24 mouse cellular contexts compared by ENCODE assay signal in the genomic region with DNA sequence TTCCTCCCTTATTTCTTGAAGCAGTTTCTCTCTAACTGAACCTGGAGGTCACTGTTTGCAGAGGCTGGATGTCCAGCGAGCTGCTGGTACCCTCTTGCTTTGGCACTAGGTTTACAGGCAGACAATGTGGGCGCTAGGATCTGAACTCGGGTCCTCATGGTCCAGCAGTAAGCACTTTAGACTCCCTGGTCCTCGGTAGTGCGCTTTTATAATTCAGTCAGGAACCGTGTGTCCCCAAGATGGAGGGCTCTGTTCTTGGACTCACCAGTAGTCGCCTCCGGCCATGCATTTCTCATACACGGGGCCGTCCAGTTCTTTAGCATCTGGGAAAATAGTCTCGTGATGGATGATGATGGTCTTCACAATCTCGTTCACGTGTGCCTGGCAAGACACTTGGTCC.
DNase-seq lines count a peak whose midpoint lies in the region; ATAC-seq lines count a peak whose summit lies in the region.
"Had no signal": no experiment of that assay in that cellular context is flagged by ENCODE, and none has a peak within 500 bp of the region (broad histone marks: within the 10 kb centered on the region; RNA-seq: fewer than 3 reads in every experiment).

No protein-coding gene starts in this region.

- no peak overlapping the region for H3K4me2 ChIP-seq in forebrain, embryonic 11.5 days (ENCODE audit: low read depth, low read length, severe bottlenecking)
- no peak overlapping the region for H3K4me2 ChIP-seq in forebrain, embryonic 14.5 days (ENCODE audit: low read length)
- H3K4me2 ChIP-seq: embryonic facial prominence, embryonic 12.5 days; forebrain, embryonic 12.5 days; forebrain, embryonic 15.5 days had no signal

- no peaks in the 10 kb centered on the region for H3K36me3 ChIP-seq in forebrain, embryonic 11.5 days (ENCODE audit: control insufficient read depth, insufficient read depth, low read length)
- peaks cover 37% of the 10 kb centered on the region for H3K36me3 ChIP-seq in forebrain, embryonic 14.5 days (ENCODE audit: control insufficient read depth, insufficient read depth, low read length)
- 0 out of 2 replicates have a peak, but pooled peaks cover 7% of the 10 kb centered on the region for H3K36me3 ChIP-seq in heart, embryonic 10.5 days
- H3K36me3 ChIP-seq in limb, embryonic 10.5 days: peaks cover 8% of the 10 kb centered on the region; the same call in 1 of the 2 replicates
- H3K36me3 ChIP-seq: G1E had no signal

- H3K4me3 ChIP-seq in forebrain, embryonic 11.5 days (ENCODE audit: low read depth, low read length): no peak overlapping the region
- no peak overlapping the region for H3K4me3 ChIP-seq in forebrain, embryonic 14.5 days (ENCODE audit: low read depth, low read length)
- no peak overlapping the region for H3K4me3 ChIP-seq in heart, embryonic 10.5 days
- H3K4me3 ChIP-seq in limb, embryonic 10.5 days: no peak overlapping the region
- H3K4me3 ChIP-seq: embryonic facial prominence, embryonic 10.5 days; embryonic facial prominence, embryonic 12.5 days; forebrain, embryonic 12.5 days; forebrain, embryonic 15.5 days had no signal

- H3K27me3 ChIP-seq in forebrain, embryonic 11.5 days (ENCODE audit: control insufficient read depth, insufficient read depth, low read length): no peaks in the 10 kb centered on the region
- H3K27me3 ChIP-seq in forebrain, embryonic 14.5 days (replicated peaks; ENCODE audit: control insufficient read depth, insufficient read depth, low read length): no peaks in the 10 kb centered on the region
- no peaks in the 10 kb centered on the region for H3K27me3 ChIP-seq in heart, embryonic 10.5 days (ENCODE audit: insufficient read depth, poor library complexity, severe bottlenecking)
- no peaks in the 10 kb centered on the region for H3K27me3 ChIP-seq in limb, embryonic 10.5 days (ENCODE audit: low read depth, poor library complexity, severe bottlenecking)
- H3K27me3 ChIP-seq: CH12.LX; embryonic facial prominence, embryonic 12.5 days; forebrain, embryonic 12.5 days; forebrain, embryonic 15.5 days; Patski had no signal

- 0 out of 2 replicates have a peak, but pooled peaks cover 2% of the 10 kb centered on the region for H3K4me1 ChIP-seq in forebrain, embryonic 11.5 days (replicated peaks; ENCODE audit: control insufficient read depth, insufficient read depth, low read length)
- no peaks in the 10 kb centered on the region for H3K4me1 ChIP-seq in forebrain, embryonic 14.5 days (ENCODE audit: control insufficient read depth, insufficient read depth, low read length)
- H3K4me1 ChIP-seq in heart, embryonic 10.5 days: peaks cover 8% of the 10 kb centered on the region; the same call in 1 of the 2 replicates
- no peaks in the 10 kb centered on the region for H3K4me1 ChIP-seq in limb, embryonic 10.5 days
- H3K4me1 ChIP-seq: embryonic facial prominence, embryonic 12.5 days had no signal

- no peak overlapping the region for H3K27ac ChIP-seq in forebrain, embryonic 11.5 days (ENCODE audit: low read depth, low read length)
- no peak overlapping the region for H3K27ac ChIP-seq in forebrain, embryonic 14.5 days (ENCODE audit: low read depth, low read length)
- no peak overlapping the region for H3K27ac ChIP-seq in heart, embryonic 10.5 days
- H3K27ac ChIP-seq in limb, embryonic 10.5 days: no peak overlapping the region
- H3K27ac ChIP-seq: embryonic facial prominence, embryonic 10.5 days; embryonic facial prominence, embryonic 12.5 days; forebrain, embryonic 12.5 days; forebrain, embryonic 15.5 days had no signal

- no peak for ATAC-seq in forebrain, embryonic 11.5 days (replicated peaks; ENCODE audit: low FRiP score)
- no peak for ATAC-seq in forebrain, embryonic 14.5 days
- ATAC-seq: activated CD4-positive, CD25-positive, alpha-beta regulatory T cell, adult 4 months; CD4-positive, CD25-positive, alpha-beta regulatory T cell, adult 4 months; forebrain, embryonic 15.5 days; forebrain, postnatal 0 days; Patski had no signal

- peak; percentile 26 for DNase-seq in forebrain, embryonic 11.5 days (ENCODE audit: low spot score)
- no peak for DNase-seq in forebrain, embryonic 14.5 days (ENCODE audit: low spot score)
- DNase-seq in heart, embryonic 10.5 days (ENCODE audit: low spot score): peak; percentile 68
- DNase-seq in heart, adult 9 months (ENCODE audit: low spot score in 2 of 2): no peak
- DNase-seq in limb, embryonic 10.5 days (ENCODE audit: low spot score): peak; percentile 23
- DNase-seq: adrenal gland, adult 8-10 months; adrenal gland, postnatal 14 days; adrenal gland, postnatal 36 days; B cell, adult 2 months; cerebellum, adult 11-12 months; cerebellum, adult 2 months; cerebellum, adult 9-10 months; cerebellum, postnatal 10 days; cerebellum, postnatal 25 days; forebrain, postnatal 0 days had no signal

- H3K9me3 ChIP-seq in forebrain, embryonic 11.5 days (ENCODE audit: control insufficient read depth, low read length): no peaks in the 10 kb centered on the region
- no peaks in the 10 kb centered on the region for H3K9me3 ChIP-seq in forebrain, embryonic 14.5 days (replicated peaks; ENCODE audit: control insufficient read depth, low read length)
- H3K9me3 ChIP-seq in heart, embryonic 10.5 days: no peaks in the 10 kb centered on the region
- no peaks in the 10 kb centered on the region for H3K9me3 ChIP-seq in limb, embryonic 10.5 days (replicated peaks)
- H3K9me3 ChIP-seq: embryonic facial prominence, embryonic 10.5 days; embryonic facial prominence, embryonic 12.5 days; forebrain, embryonic 12.5 days; forebrain, embryonic 15.5 days had no signal

- no peak overlapping the region for H3K9ac ChIP-seq in forebrain, embryonic 11.5 days (ENCODE audit: low read length)
- H3K9ac ChIP-seq in forebrain, embryonic 14.5 days (ENCODE audit: low read length): no peak overlapping the region
- H3K9ac ChIP-seq: embryonic facial prominence, embryonic 12.5 days; forebrain, embryonic 12.5 days; forebrain, embryonic 15.5 days; forebrain, postnatal 0 days had no signal

- WGBS in forebrain, embryonic 11.5 days: 93% methylated on average over 13 of the region's 13 CpGs
- WGBS in forebrain, embryonic 14.5 days: 95% methylated on average over 13 of the region's 13 CpGs
- WGBS in heart, embryonic 10.5 days: 92% methylated on average over 13 of the region's 13 CpGs
- 92% methylated on average over 13 of the region's 13 CpGs for WGBS in limb, embryonic 10.5 days

Comparison
In these comparisons a context has a peak if more than half of its experiments do, and no peak if none do; other contexts are left out.
1. DNase-seq: peak in forebrain, embryonic 11.5 days (single experiment), heart, embryonic 10.5 days (single experiment) and limb, embryonic 10.5 days (single experiment); none in forebrain, embryonic 14.5 days (single experiment) and heart, adult 9 months (0 of 2).